Mouse (Mus musculus) C2C12 (cell line): Measurements from ENCODE around the gene Clstn2. TPM values are rescaled to one million over a fixed set of nuclear protein-coding genes. Genes with fewer than 3 reads are reported as not detected.

Source experiments
- H3K27me3 ChIP-seq: one replicate; pipeline ENCODE4 v1.6.1; 2011; ENCODE audit not compliant: control insufficient read depth, insufficient read depth, insufficient read length
- H3K36me3 ChIP-seq: one replicate; pipeline ENCODE4 v1.6.1; 2011; ENCODE audit not compliant: control insufficient read depth, insufficient read depth
- H3K4me3 ChIP-seq: one replicate; pipeline ENCODE4 v1.5.1; 2011; ENCODE audit warnings: mild to moderate bottlenecking, control low read depth; ENCODE audit not compliant: poor library complexity, insufficient read depth, severe bottlenecking
- H3K79me2 ChIP-seq: one replicate; pipeline ENCODE4 v1.6.1; 2011; ENCODE audit not compliant: control insufficient read depth, insufficient read depth
- H3K79me3 ChIP-seq: one replicate; pipeline ENCODE4 v1.6.1; 2011; ENCODE audit warnings: low read depth, control low read depth
- H3ac ChIP-seq: one replicate; pipeline ENCODE3; 2011; ENCODE audit warnings: low read depth; ENCODE audit not compliant: control insufficient read depth, insufficient read length
- CEBPB ChIP-seq: IDR thresholded peaks from one replicate; pipeline ENCODE4 v1.6.1; 2011; ENCODE audit warnings: low read depth, mild to moderate bottlenecking, control low read depth, moderate library complexity
- CTCF ChIP-seq: IDR thresholded peaks from one replicate; pipeline ENCODE4 v1.5.1; 2011; ENCODE audit not compliant: control insufficient read depth, insufficient read depth, insufficient read length
- FOSL1 ChIP-seq: IDR thresholded peaks from one replicate; pipeline ENCODE4 v1.8.0; 2011; ENCODE audit warnings: mild to moderate bottlenecking, low read length; ENCODE audit not compliant: poor library complexity, insufficient read depth, severe bottlenecking
- MAX ChIP-seq: IDR thresholded peaks from one replicate; pipeline ENCODE4 v1.6.1; 2011; ENCODE audit warnings: mild to moderate bottlenecking, control low read depth
- MYOD1 ChIP-seq: IDR thresholded peaks from one replicate; pipeline ENCODE4 v1.6.1; 2011; ENCODE audit warnings: low read depth; ENCODE audit not compliant: control insufficient read depth, insufficient read length
- MYOG ChIP-seq: IDR thresholded peaks from one replicate; pipeline ENCODE4 v1.6.1; 2011; ENCODE audit not compliant: control insufficient read depth, insufficient read length; ENCODE audit errors: extremely low read depth
- USF1 ChIP-seq: IDR thresholded peaks from one replicate; pipeline ENCODE4 v1.6.1; 2011; ENCODE audit warnings: low read depth, mild to moderate bottlenecking, control low read depth, moderate library complexity
- polyA plus RNA-seq: library from polyadenylated mRNA; unstranded; fragments of >200 nt; fragmentation: generic; extraction: Trizol; gene quantifications from one replicate; pipeline ENCODE4 v1.2.1, GENCODE M21; 2012; ENCODE audit warnings: missing spikeins

Gene Clstn2
- polyA plus RNA-seq, 1 experiment = 0.01 TPM

- Histone ChIP-seq H3K36me3 (no peaks in the 10 kb centered on the region), H3ac (no peak overlapping the region), H3K79me2 (no peaks in the 10 kb centered on the region), H3K27me3 (no peaks in the 10 kb centered on the region), H3K4me3 (no peak overlapping the region), H3K79me3 (no peaks in the 10 kb centered on the region)
- no peak for TF ChIP-seq USF1
- TF ChIP-seq CTCF = no peak
- no peak for TF ChIP-seq CEBPB
- TF ChIP-seq MYOG = no peak
- no peak for TF ChIP-seq MYOD1
- no peak for TF ChIP-seq FOSL1
- no peak for TF ChIP-seq MAX
These were observed 269.9 kb downstream of the Clstn2 start for GRCm38 (mm10) chr9:97763048-97763447.

GRCm38 (mm10) chr9:97755599-97756270, 277.2 kb downstream of the Clstn2 start:
- Histone ChIP-seq H3K4me3 (no peak overlapping the region), H3K79me3 (no peaks in the 10 kb centered on the region), H3ac (no peak overlapping the region), H3K36me3 (no peaks in the 10 kb centered on the region), H3K79me2 (no peaks in the 10 kb centered on the region), H3K27me3 (no peaks in the 10 kb centered on the region)
- TF ChIP-seq MYOG (no peak), CEBPB (no peak), USF1 (no peak), MYOD1 (no peak), FOSL1 (no peak), MAX (no peak), CTCF (no peak)

GRCm38 (mm10) chr9:97753715-97754114, 279.3 kb downstream of the Clstn2 start:
- H3K27me3 ChIP-seq = no peaks in the 10 kb centered on the region
- no peaks in the 10 kb centered on the region for H3K36me3 ChIP-seq
- TF ChIP-seq FOSL1 (no peak), MYOG (no peak), MYOD1 (no peak), MAX (no peak), USF1 (no peak), CEBPB (no peak), CTCF (no peak)
- no peak overlapping the region for H3ac ChIP-seq
- no peaks in the 10 kb centered on the region for H3K79me3 ChIP-seq
- H3K4me3 ChIP-seq = no peak overlapping the region
- no peaks in the 10 kb centered on the region for H3K79me2 ChIP-seq

- Histone ChIP-seq H3K4me3 (no peak overlapping the region), H3K27me3 (no peaks in the 10 kb centered on the region), H3ac (no peak overlapping the region), H3K79me3 (no peaks in the 10 kb centered on the region), H3K36me3 (no peaks in the 10 kb centered on the region), H3K79me2 (no peaks in the 10 kb centered on the region)
- no peak for TF ChIP-seq MYOG
- TF ChIP-seq MYOD1 = no peak
- no peak for TF ChIP-seq MAX
- TF ChIP-seq USF1 = no peak
- TF ChIP-seq CEBPB = no peak
- TF ChIP-seq CTCF = no peak
- TF ChIP-seq FOSL1 = no peak
These were observed 286.4 kb downstream of the Clstn2 start for GRCm38 (mm10) chr9:97746574-97746973.

- TF ChIP-seq MYOG (no peak), MAX (no peak), USF1 (no peak), MYOD1 (no peak), CEBPB (no peak), CTCF (no peak), FOSL1 (no peak)
- H3ac ChIP-seq = no peak overlapping the region
- H3K36me3 ChIP-seq = no peaks in the 10 kb centered on the region
- H3K27me3 ChIP-seq = no peaks in the 10 kb centered on the region
- H3K4me3 ChIP-seq = no peak overlapping the region
- no peaks in the 10 kb centered on the region for H3K79me3 ChIP-seq
- no peaks in the 10 kb centered on the region for H3K79me2 ChIP-seq
These were observed 305.1 kb downstream of the Clstn2 start for GRCm38 (mm10) chr9:97727715-97728486.

- Histone ChIP-seq H3K79me3 (no peaks in the 10 kb centered on the region), H3ac (no peak overlapping the region), H3K4me3 (no peak overlapping the region), H3K27me3 (no peaks in the 10 kb centered on the region), H3K36me3 (no peaks in the 10 kb centered on the region), H3K79me2 (no peaks in the 10 kb centered on the region)
- no peak for TF ChIP-seq CEBPB
- no peak for TF ChIP-seq MYOG
- TF ChIP-seq MAX = no peak
- no peak for TF ChIP-seq MYOD1
- no peak for TF ChIP-seq CTCF
- TF ChIP-seq FOSL1 = no peak
- TF ChIP-seq USF1 = no peak
These were observed 315.3 kb downstream of the Clstn2 start for GRCm38 (mm10) chr9:97717728-97718127.
